Mouse (Mus musculus) fat pad, adult 2 months (tissue): ENCODE measurements around the gene Rufy4.
A peak's percentile ranks its signal among the peaks of the same experiment; 100 is the strongest.
"Not testable (repeated sequence)": the region's sequence is repeated elsewhere in the genome, so short reads cannot be mapped to it uniquely, and the experiment has no call there.

Experiments
- DNase-seq: peaks from one replicate; pipeline ENCODE4 v3.0.0-alpha.2; 2011; ENCODE audit warnings: low read depth, low spot score; ENCODE audit errors: extremely low read depth

The Rufy4 gene

GRCm38 (mm10) chr1:74141781-74142180 is 16.4 kb downstream of the Rufy4 start:
- DNase-seq: no peak

- no peak for DNase-seq
Observed at GRCm38 (mm10) chr1:74149106-74149885, 24.0 kb downstream of the Rufy4 start.

GRCm38 (mm10) chr1:74150101-74150500 is 24.8 kb downstream of the Rufy4 start:
- no peak for DNase-seq

GRCm38 (mm10) chr1:74151091-74151490 is 25.8 kb downstream of the Rufy4 start:
- no peak for DNase-seq

GRCm38 (mm10) chr1:74153461-74154184 is 28.3 kb downstream of the Rufy4 start, which contains the start of gene Cxcr2:
TSS of gene Cxcr2 (plus strand) at chr1:74153989.
- DNase-seq: no peak

- no peak for DNase-seq
Observed at GRCm38 (mm10) chr1:74155435-74156012, 30.2 kb downstream of the Rufy4 start.

- DNase-seq: no peak
Observed at GRCm38 (mm10) chr1:74156381-74156910, 31.1 kb downstream of the Rufy4 start.

GRCm38 (mm10) chr1:74159613-74160012 is 34.3 kb downstream of the Rufy4 start:
- not testable (repeated sequence) for DNase-seq

GRCm38 (mm10) chr1:74160036-74160435 is 34.7 kb downstream of the Rufy4 start:
- DNase-seq: no peak

GRCm38 (mm10) chr1:74167136-74167535 is 41.8 kb downstream of the Rufy4 start:
- DNase-seq: no peak

GRCm38 (mm10) chr1:74169721-74170120 is 44.4 kb downstream of the Rufy4 start:
- no peak for DNase-seq

- no peak for DNase-seq
Observed at GRCm38 (mm10) chr1:74172722-74173121, 47.4 kb downstream of the Rufy4 start.

GRCm38 (mm10) chr1:74175731-74176130 is 50.4 kb downstream of the Rufy4 start:
- no peak for DNase-seq

- DNase-seq: no peak
Observed at GRCm38 (mm10) chr1:74178618-74179017, 53.3 kb downstream of the Rufy4 start.

- no peak for DNase-seq
Observed at GRCm38 (mm10) chr1:74179624-74180408, 54.5 kb downstream of the Rufy4 start.

GRCm38 (mm10) chr1:74181462-74181861 is 56.1 kb downstream of the Rufy4 start:
- no peak for DNase-seq

- no peak for DNase-seq
Observed at GRCm38 (mm10) chr1:74183006-74183405, 57.7 kb downstream of the Rufy4 start.

- DNase-seq: peak; percentile 13
Observed at GRCm38 (mm10) chr1:74190471-74190870, 65.1 kb downstream of the Rufy4 start.

GRCm38 (mm10) chr1:74192711-74193110 is 67.4 kb downstream of the Rufy4 start:
- DNase-seq: peak; percentile 11

GRCm38 (mm10) chr1:74194445-74194844 is 69.1 kb downstream of the Rufy4 start, which contains the start of gene Cxcr1:
TSS of gene Cxcr1 (minus strand) at chr1:74194631.
- DNase-seq: no peak

GRCm38 (mm10) chr1:74195961-74196360 is 70.6 kb downstream of the Rufy4 start:
- DNase-seq: no peak
